Mouse (Mus musculus): ENCODE results near the gene Arhgef11. TPM values are rescaled to one million over a fixed set of nuclear protein-coding genes. Genes with fewer than 3 reads are reported as not detected.

Arhgef11 gene
- polyA plus RNA-seq, 1 experiment from 2014 or later = 27.0 TPM

- peaks cover 7% of the 10 kb centered on the region for H3K27me3 ChIP-seq
- no peaks in the 10 kb centered on the region for H3K9me3 ChIP-seq
- no peaks in the 10 kb centered on the region for H3K36me3 ChIP-seq
- H3K4me3 ChIP-seq (replicated peaks) = no peak overlapping the region
- WGBS = 83% methylated on average over 5 of the region's 5 CpGs
- H3K9ac ChIP-seq (replicated peaks) = no peak overlapping the region
- no peak overlapping the region for H3K27ac ChIP-seq
- no peak overlapping the region for H3K4me2 ChIP-seq (replicated peaks)
- no peak for ATAC-seq
- peaks cover 17% of the 10 kb centered on the region for H3K4me1 ChIP-seq (replicated peaks)
Measured at GRCm38 (mm10) chr3:87785156-87785555, 167.8 kb downstream of the Arhgef11 start.

GRCm38 (mm10) chr3:87785626-87786214 lies 168.4 kb downstream of the Arhgef11 start:
- Histone ChIP-seq H3K4me3 (replicated peaks) (no peak overlapping the region), H3K27me3 (peaks cover 10% of the 10 kb centered on the region), H3K4me1 (replicated peaks) (peaks cover 17% of the 10 kb centered on the region), H3K4me2 (replicated peaks) (no peak overlapping the region), H3K9me3 (no peaks in the 10 kb centered on the region), H3K36me3 (no peaks in the 10 kb centered on the region), H3K9ac (replicated peaks) (no peak overlapping the region), H3K27ac (no peak overlapping the region)
- WGBS = 68% methylated on average over 6 of the region's 6 CpGs
- no peak for ATAC-seq

Small RNAs within 50 kb of the gene (microRNA-seq; reads per million reads assigned to microRNA genes)
- gene Gm24109 = not detected

Other genes starting within 250 kb of the Arhgef11 start
- 0.09 TPM in 1 of 2 replicates, not detected in the other for gene Fcrl1, start 241.2 kb upstream of the Arhgef11 start, polyA plus RNA-seq (2015; fragmentation: Nextera tagmentation; extraction: Ambion mirVana)
- not detected in 2 replicates for gene Fcrl5, start 181.8 kb upstream of the Arhgef11 start, polyA plus RNA-seq (2015; fragmentation: Nextera tagmentation; extraction: Ambion mirVana)
- gene Etv3, start 92.2 kb upstream of the Arhgef11 start, polyA plus RNA-seq (2015; fragmentation: Nextera tagmentation; extraction: Ambion mirVana) = 11.5 and 12.9 TPM in 2 replicates
- gene Lrrc71, start 131.1 kb downstream of the Arhgef11 start, polyA plus RNA-seq (2015; fragmentation: Nextera tagmentation; extraction: Ambion mirVana) = 0.36 and 0.62 TPM in 2 replicates
- 2.4 and 2.5 TPM in 2 replicates for gene Ntrk1, start 177.6 kb downstream of the Arhgef11 start, polyA plus RNA-seq (2015; fragmentation: Nextera tagmentation; extraction: Ambion mirVana)
- 0.82 and 0.87 TPM in 2 replicates for gene Insrr, start 179.4 kb downstream of the Arhgef11 start, polyA plus RNA-seq (2015; fragmentation: Nextera tagmentation; extraction: Ambion mirVana)
- 4.8 and 7.1 TPM in 2 replicates for gene Pear1, start 206.7 kb downstream of the Arhgef11 start, polyA plus RNA-seq (2015; fragmentation: Nextera tagmentation; extraction: Ambion mirVana)
- not detected in 2 replicates for gene Sh2d2a, start 229.2 kb downstream of the Arhgef11 start, polyA plus RNA-seq (2015; fragmentation: Nextera tagmentation; extraction: Ambion mirVana)

All from midbrain, embryonic 13.5 days (tissue).